Mouse (Mus musculus): ENCODE measurements around the gene Reps2. TPM values are rescaled to one million over a fixed set of nuclear protein-coding genes. Genes with fewer than 3 reads are reported as not detected.

Reps2 gene
- total and polyA plus RNA-seq, 3 experiments, result 0.40 to 18.3 (median 11.3) TPM

GRCm38 (mm10) chrX:162641764-162642163 lies 1.7 kb downstream of the Reps2 start:
- no peaks in the 10 kb centered on the region for H3K9me3 ChIP-seq (replicated peaks)
- no peak for TF ChIP-seq GATA2 (IDR thresholded peaks at IDR 0.05; ENCODE audit: borderline replicate concordance, low read depth, low read length)
- TF ChIP-seq CTCF (IDR thresholded peaks at IDR 0.05; ENCODE audit: low read depth, low read length), result no peak
- 0 out of 2 replicates have a peak, but pooled peaks have one; percentile 21 for TF ChIP-seq TAL1 (conservative IDR thresholded peaks at IDR 0.05; ENCODE audit: low read depth, low read length)
- no peak for TF ChIP-seq GATA1 (IDR thresholded peaks at IDR 0.05; ENCODE audit: borderline replicate concordance, low read length)
- no peak for TF ChIP-seq POLR2AphosphoS5 (IDR thresholded peaks at IDR 0.05; ENCODE audit: insufficient replicate concordance, low read depth, low read length)
- DNase-seq (ENCODE audit: low spot score) (no peak), ATAC-seq (ENCODE audit: extremely low read depth, insufficient number of reproducible peaks, low FRiP score, poor library complexity, severe bottlenecking) (peak; percentile 62)
- no peak overlapping the region; the same call in 1 of the 2 replicates for H3K4me3 ChIP-seq (ENCODE audit: low read depth, low read length)
- no peaks in the 10 kb centered on the region for H3K36me3 ChIP-seq (replicated peaks)
- peaks cover 25% of the 10 kb centered on the region for H3K4me1 ChIP-seq (ENCODE audit: insufficient read depth, low read depth, low read length)
- no peaks in the 10 kb centered on the region for H3K27me3 ChIP-seq (ENCODE audit: insufficient read depth, low read length)

DNA sequence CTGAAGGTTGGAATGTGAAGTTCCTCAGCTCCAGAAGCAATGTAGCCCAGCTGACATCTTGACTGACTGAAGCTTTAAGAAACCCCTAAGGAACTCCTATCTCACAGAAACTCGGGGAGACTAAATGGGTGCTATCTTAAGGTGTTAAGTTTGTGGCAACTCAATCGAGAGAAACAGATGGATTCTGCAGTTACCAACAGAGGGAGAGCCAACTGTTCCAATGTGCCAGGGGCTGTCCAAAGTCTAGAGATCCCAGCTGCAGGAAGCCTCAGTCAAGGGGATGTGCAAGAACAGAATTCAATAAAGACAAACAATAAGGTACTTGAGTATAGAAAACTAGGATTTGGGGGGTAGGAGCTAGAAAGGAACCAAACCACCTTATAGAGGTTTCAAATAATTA lies 8.3 kb downstream of the Reps2 start:
- DNase-seq (ENCODE audit: low spot score) (no peak), ATAC-seq (ENCODE audit: extremely low read depth, insufficient number of reproducible peaks, low FRiP score, poor library complexity, severe bottlenecking) (no peak)
- H3K36me3 ChIP-seq (replicated peaks), result no peaks in the 10 kb centered on the region
- no peaks in the 10 kb centered on the region for H3K27me3 ChIP-seq (ENCODE audit: insufficient read depth, low read length)
- TF ChIP-seq POLR2AphosphoS5 (IDR thresholded peaks at IDR 0.05; ENCODE audit: insufficient replicate concordance, low read depth, low read length), result no peak
- no peak for TF ChIP-seq CTCF (IDR thresholded peaks at IDR 0.05; ENCODE audit: low read depth, low read length)
- TF ChIP-seq GATA1 (IDR thresholded peaks at IDR 0.05; ENCODE audit: borderline replicate concordance, low read length), result no peak
- no peak for TF ChIP-seq GATA2 (IDR thresholded peaks at IDR 0.05; ENCODE audit: borderline replicate concordance, low read depth, low read length)
- no peak for TF ChIP-seq TAL1 (conservative IDR thresholded peaks at IDR 0.05; ENCODE audit: low read depth, low read length)
- no peaks in the 10 kb centered on the region for H3K9me3 ChIP-seq (replicated peaks)
- peaks cover 7% of the 10 kb centered on the region; the same call in 1 of the 2 replicates for H3K4me1 ChIP-seq (ENCODE audit: insufficient read depth, low read depth, low read length)
- H3K4me3 ChIP-seq (ENCODE audit: low read depth, low read length), result no peak overlapping the region

DNA sequence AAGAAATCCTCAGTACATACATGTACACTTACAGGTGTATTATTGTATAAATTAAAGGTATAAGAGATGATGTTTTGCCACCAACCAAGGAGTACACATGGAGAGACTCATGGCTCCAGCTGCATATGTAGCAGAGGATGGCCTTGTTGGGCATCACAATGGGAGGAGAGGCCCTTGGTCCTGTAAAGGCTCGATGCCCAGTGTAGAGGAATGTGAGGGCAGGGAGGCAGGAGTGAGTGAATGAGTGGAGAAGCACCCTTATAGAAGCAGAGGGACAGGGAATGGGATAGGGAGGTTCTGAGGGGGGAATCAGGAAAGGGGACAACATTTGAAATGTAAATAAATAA lies 21.4 kb downstream of the Reps2 start:
- Histone ChIP-seq H3K36me3 (replicated peaks) (no peaks in the 10 kb centered on the region), H3K4me1 (ENCODE audit: insufficient read depth, low read depth, low read length) (peaks cover 7% of the 10 kb centered on the region), H3K9me3 (replicated peaks) (no peaks in the 10 kb centered on the region), H3K4me3 (ENCODE audit: low read depth, low read length) (no peak overlapping the region), H3K27me3 (ENCODE audit: insufficient read depth, low read length) (no peaks in the 10 kb centered on the region)
- no peak for DNase-seq (ENCODE audit: low spot score)
- no peak for ATAC-seq (ENCODE audit: extremely low read depth, insufficient number of reproducible peaks, low FRiP score, poor library complexity, severe bottlenecking)
- TF ChIP-seq CTCF (IDR thresholded peaks at IDR 0.05; ENCODE audit: low read depth, low read length), result no peak
- no peak for TF ChIP-seq GATA1 (IDR thresholded peaks at IDR 0.05; ENCODE audit: borderline replicate concordance, low read length)
- no peak for TF ChIP-seq POLR2AphosphoS5 (IDR thresholded peaks at IDR 0.05; ENCODE audit: insufficient replicate concordance, low read depth, low read length)
- no peak for TF ChIP-seq TAL1 (conservative IDR thresholded peaks at IDR 0.05; ENCODE audit: low read depth, low read length)
- TF ChIP-seq GATA2 (IDR thresholded peaks at IDR 0.05; ENCODE audit: borderline replicate concordance, low read depth, low read length), result no peak

GRCm38 (mm10) chrX:162621194-162622090 lies 22.0 kb downstream of the Reps2 start:
- Histone ChIP-seq H3K4me1 (ENCODE audit: insufficient read depth, low read depth, low read length) (peaks cover 7% of the 10 kb centered on the region), H3K36me3 (replicated peaks) (no peaks in the 10 kb centered on the region), H3K27me3 (ENCODE audit: insufficient read depth, low read length) (no peaks in the 10 kb centered on the region), H3K9me3 (replicated peaks) (no peaks in the 10 kb centered on the region), H3K4me3 (ENCODE audit: low read depth, low read length) (no peak overlapping the region)
- DNase-seq (ENCODE audit: low spot score) (no peak), ATAC-seq (ENCODE audit: extremely low read depth, insufficient number of reproducible peaks, low FRiP score, poor library complexity, severe bottlenecking) (no peak)
- no peak for TF ChIP-seq GATA1 (IDR thresholded peaks at IDR 0.05; ENCODE audit: borderline replicate concordance, low read length)
- TF ChIP-seq GATA2 (IDR thresholded peaks at IDR 0.05; ENCODE audit: borderline replicate concordance, low read depth, low read length), result no peak
- no peak for TF ChIP-seq CTCF (IDR thresholded peaks at IDR 0.05; ENCODE audit: low read depth, low read length)
- no peak for TF ChIP-seq POLR2AphosphoS5 (IDR thresholded peaks at IDR 0.05; ENCODE audit: insufficient replicate concordance, low read depth, low read length)
- no peak for TF ChIP-seq TAL1 (conservative IDR thresholded peaks at IDR 0.05; ENCODE audit: low read depth, low read length)

GRCm38 (mm10) chrX:162619705-162620104 lies 23.7 kb downstream of the Reps2 start:
- no peaks in the 10 kb centered on the region for H3K36me3 ChIP-seq (replicated peaks)
- H3K27me3 ChIP-seq (ENCODE audit: insufficient read depth, low read length), result no peaks in the 10 kb centered on the region
- no peaks in the 10 kb centered on the region for H3K9me3 ChIP-seq (replicated peaks)
- ATAC-seq (ENCODE audit: extremely low read depth, insufficient number of reproducible peaks, low FRiP score, poor library complexity, severe bottlenecking) (no peak), DNase-seq (ENCODE audit: low spot score) (no peak)
- no peak overlapping the region for H3K4me3 ChIP-seq (ENCODE audit: low read depth, low read length)
- TF ChIP-seq GATA2 (IDR thresholded peaks at IDR 0.05; ENCODE audit: borderline replicate concordance, low read depth, low read length) (no peak), POLR2AphosphoS5 (IDR thresholded peaks at IDR 0.05; ENCODE audit: insufficient replicate concordance, low read depth, low read length) (no peak), CTCF (IDR thresholded peaks at IDR 0.05; ENCODE audit: low read depth, low read length) (no peak), TAL1 (conservative IDR thresholded peaks at IDR 0.05; ENCODE audit: low read depth, low read length) (no peak), GATA1 (IDR thresholded peaks at IDR 0.05; ENCODE audit: borderline replicate concordance, low read length) (no peak)
- H3K4me1 ChIP-seq (ENCODE audit: insufficient read depth, low read depth, low read length), result peaks cover 7% of the 10 kb centered on the region

DNA sequence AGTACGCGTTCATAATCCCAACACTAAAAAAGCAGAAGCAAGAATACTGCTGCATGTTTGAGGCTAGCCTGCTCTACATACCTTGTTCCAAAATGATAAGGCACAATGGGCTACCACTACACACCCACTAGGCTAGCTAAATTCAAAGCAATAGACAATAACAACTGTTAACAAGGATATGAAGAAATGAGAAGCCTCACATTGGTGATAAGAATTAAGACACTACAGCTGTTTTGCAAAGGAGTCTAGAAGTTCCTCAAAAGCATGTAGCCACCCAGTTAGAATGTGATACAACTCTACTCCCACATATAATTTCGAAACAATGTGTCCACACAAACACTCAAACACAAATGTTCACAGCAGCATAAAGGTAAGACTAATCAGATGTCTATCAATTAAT lies 24.9 kb downstream of the Reps2 start:
- Histone ChIP-seq H3K4me3 (ENCODE audit: low read depth, low read length) (no peak overlapping the region), H3K27me3 (ENCODE audit: insufficient read depth, low read length) (no peaks in the 10 kb centered on the region), H3K36me3 (replicated peaks) (no peaks in the 10 kb centered on the region), H3K9me3 (replicated peaks) (no peaks in the 10 kb centered on the region), H3K4me1 (ENCODE audit: insufficient read depth, low read depth, low read length) (peaks cover 7% of the 10 kb centered on the region)
- no peak for TF ChIP-seq CTCF (IDR thresholded peaks at IDR 0.05; ENCODE audit: low read depth, low read length)
- TF ChIP-seq POLR2AphosphoS5 (IDR thresholded peaks at IDR 0.05; ENCODE audit: insufficient replicate concordance, low read depth, low read length), result no peak
- TF ChIP-seq TAL1 (conservative IDR thresholded peaks at IDR 0.05; ENCODE audit: low read depth, low read length), result no peak
- no peak for TF ChIP-seq GATA2 (IDR thresholded peaks at IDR 0.05; ENCODE audit: borderline replicate concordance, low read depth, low read length)
- no peak for TF ChIP-seq GATA1 (IDR thresholded peaks at IDR 0.05; ENCODE audit: borderline replicate concordance, low read length)
- DNase-seq (ENCODE audit: low spot score) (no peak), ATAC-seq (ENCODE audit: extremely low read depth, insufficient number of reproducible peaks, low FRiP score, poor library complexity, severe bottlenecking) (no peak)
